Mouse (Mus musculus): Measurements from ENCODE around the gene Hspa8. TPM values are rescaled to one million over a fixed set of nuclear protein-coding genes. Genes with fewer than 3 reads are reported as not detected.

The Hspa8 gene
- polyA plus RNA-seq, 1 experiment from 2014 or later: 1,839 TPM

GRCm38 (mm10) chr9:40808061-40808906 lies 7.5 kb downstream of the Hspa8 start:
- DNase-seq (ENCODE audit: low spot score): no peak

- DNase-seq (ENCODE audit: low spot score): no peak
Measured at GRCm38 (mm10) chr9:40808907-40809280, 8.1 kb downstream of the Hspa8 start.

- DNase-seq (ENCODE audit: low spot score): peak; percentile 16
Measured at GRCm38 (mm10) chr9:40811860-40812259, 11.1 kb downstream of the Hspa8 start.

- peak; percentile 11 for DNase-seq (ENCODE audit: low spot score)
Measured at GRCm38 (mm10) chr9:40814060-40814459, 13.3 kb downstream of the Hspa8 start.

- DNase-seq (ENCODE audit: low spot score): no peak
Measured at GRCm38 (mm10) chr9:40817325-40818028, 16.7 kb downstream of the Hspa8 start.

GRCm38 (mm10) chr9:40825601-40826000 lies 24.8 kb downstream of the Hspa8 start:
- DNase-seq (ENCODE audit: low spot score): no peak

- no peak for DNase-seq (ENCODE audit: low spot score)
Measured at GRCm38 (mm10) chr9:40827366-40827765, 26.6 kb downstream of the Hspa8 start.

- DNase-seq (ENCODE audit: low spot score): peak; percentile 73
Measured at GRCm38 (mm10) chr9:40834569-40834968, 33.8 kb downstream of the Hspa8 start.

- no peak for DNase-seq (ENCODE audit: low spot score)
Measured at GRCm38 (mm10) chr9:40836681-40837080, 35.9 kb downstream of the Hspa8 start.

GRCm38 (mm10) chr9:40839662-40840061 lies 38.9 kb downstream of the Hspa8 start:
- no peak for DNase-seq (ENCODE audit: low spot score)

GRCm38 (mm10) chr9:40851515-40851914 lies 50.7 kb downstream of the Hspa8 start:
- DNase-seq (ENCODE audit: low spot score): no peak

- no peak for DNase-seq (ENCODE audit: low spot score)
Measured at GRCm38 (mm10) chr9:40858461-40859160, 57.8 kb downstream of the Hspa8 start.

GRCm38 (mm10) chr9:40859196-40859595 lies 58.4 kb downstream of the Hspa8 start:
- no peak for DNase-seq (ENCODE audit: low spot score)

Other genes starting within 250 kb of the Hspa8 start
- not detected in 2 replicates for gene Gm21915, start 130.4 kb upstream of the Hspa8 start, polyA plus RNA-seq (2015; fragmentation: Nextera tagmentation; extraction: Ambion mirVana)
- gene Clmp, start 115.0 kb upstream of the Hspa8 start, polyA plus RNA-seq (2015; fragmentation: Nextera tagmentation; extraction: Ambion mirVana): 0.74 and 0.75 TPM in 2 replicates
- gene Bsx, start 73.1 kb downstream of the Hspa8 start, polyA plus RNA-seq (2015; fragmentation: Nextera tagmentation; extraction: Ambion mirVana): not detected in 2 replicates
- 0.18 and 0.20 TPM in 2 replicates for gene Jhy, start 163.1 kb downstream of the Hspa8 start, polyA plus RNA-seq (2015; fragmentation: Nextera tagmentation; extraction: Ambion mirVana)
- 0.72 and 0.75 TPM in 2 replicates for gene Crtam, start 203.6 kb downstream of the Hspa8 start, polyA plus RNA-seq (2015; fragmentation: Nextera tagmentation; extraction: Ambion mirVana)

Measured in thymus, postnatal 0 days (tissue).